Mouse (Mus musculus) monocyte, adult 5-6 weeks (primary cell): Measurements from ENCODE around the gene Sirt4. TPM values are rescaled to one million over a fixed set of nuclear protein-coding genes. Genes with fewer than 3 reads are reported as not detected.
"Not testable (repeated sequence)": the region's sequence is repeated elsewhere in the genome, so short reads cannot be mapped to it uniquely, and the experiment has no call there.

Experiments
- ATAC-seq: fragments of 153-309, 156-312 bp; replicated peaks from 2 replicates; pipeline ENCODE4 v1.8.0; 2017; ENCODE audit warnings: mild to moderate bottlenecking; ENCODE audit not compliant: low TSS enrichment, insufficient number of reproducible peaks, severe bottlenecking, poor library complexity, low FRiP score
- total RNA-seq: library from RNA; stranded (forward); fragments of 200-1000, 200-491, 200-594 nt; gene quantifications from 3 replicates; pipeline ENCODE4 v1.2.3, GENCODE M21; 2017

Sirt4 gene
- 5.2 to 10.7 TPM (median 7.8 TPM) in 3 replicates for total RNA-seq

DNA sequence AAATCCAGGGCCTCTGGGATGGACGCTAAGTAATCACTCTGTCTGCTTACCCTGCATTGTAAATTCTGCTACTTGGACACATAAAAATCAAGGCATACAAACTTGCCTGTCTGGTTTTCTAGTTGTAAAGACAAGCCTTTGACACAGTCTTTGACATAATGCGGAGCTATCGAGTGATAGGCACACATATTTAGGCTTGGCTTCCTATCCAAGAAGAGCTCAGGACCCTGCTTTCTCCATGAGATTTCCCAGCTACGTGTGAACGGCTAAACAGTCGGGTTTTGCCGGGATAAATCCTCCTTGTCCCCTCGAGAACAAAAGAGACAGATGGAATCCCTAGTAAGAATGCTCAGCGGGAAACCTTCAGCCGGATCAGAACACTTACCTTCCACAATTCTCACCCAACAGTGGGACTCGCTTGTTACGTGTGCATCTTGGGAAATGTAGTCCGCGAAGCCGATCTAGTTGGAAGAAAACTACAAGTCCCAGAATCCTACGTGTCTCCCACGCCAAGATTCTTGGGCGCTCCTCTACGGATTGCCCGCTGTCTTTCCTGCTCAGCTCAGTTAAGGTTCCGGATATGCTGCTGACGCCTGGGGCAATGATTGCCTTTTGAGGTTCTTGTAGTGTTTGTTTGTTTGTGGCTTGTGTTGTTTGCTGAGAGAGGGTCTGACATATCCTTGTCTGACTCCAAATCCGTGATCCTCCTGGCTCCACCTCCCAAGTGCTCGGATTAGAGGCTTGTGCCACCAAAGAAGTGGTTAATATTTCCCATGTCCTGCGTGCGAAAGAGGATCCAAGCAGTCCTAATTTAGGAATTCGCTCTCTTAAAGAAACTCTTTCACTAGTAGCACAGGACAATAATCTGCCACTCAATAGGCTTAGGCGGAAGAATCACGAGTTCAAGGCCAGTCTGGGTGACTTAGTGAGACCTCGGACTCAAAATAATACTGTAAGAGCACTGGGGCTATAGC lies at the start of gene Sirt4:
Gene Sirt4 (minus strand): TSS at position 779 of the 974 bp plus-strand sequence.
- peak; percentile 93 for ATAC-seq

DNA sequence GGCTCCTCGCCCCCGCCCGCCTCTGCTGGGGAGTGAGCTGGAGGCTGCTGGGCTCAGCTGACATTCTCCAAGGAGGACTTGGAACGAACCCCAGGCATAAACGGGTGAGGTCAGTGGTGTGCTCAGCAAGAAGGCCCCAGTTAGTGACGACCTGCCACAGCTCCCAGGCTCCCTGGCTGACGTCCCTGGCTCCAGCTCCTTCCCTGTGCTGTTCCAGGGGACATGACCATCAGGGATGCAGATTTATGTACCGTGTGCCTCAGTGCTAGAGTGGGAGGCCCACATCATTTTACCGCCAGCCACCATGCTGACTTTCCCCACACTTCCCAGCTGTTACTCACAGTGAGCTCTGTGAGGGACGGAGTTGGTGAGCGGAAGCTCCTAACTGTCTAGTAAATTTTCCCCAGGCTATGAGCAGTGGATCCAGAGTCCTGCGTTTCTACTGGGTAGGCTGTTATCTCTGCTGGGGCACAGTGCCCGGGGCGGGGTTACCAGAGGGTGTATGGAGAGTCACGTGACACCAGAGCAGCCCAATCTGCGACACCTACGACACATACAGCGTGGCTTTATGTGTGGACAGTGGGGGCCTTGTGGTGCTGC lies 47.2 kb upstream of the Sirt4 start:
- no peak for ATAC-seq

GRCm38 (mm10) chr5:115530447-115530809 lies 45.9 kb upstream of the Sirt4 start:
- ATAC-seq = no peak

DNA sequence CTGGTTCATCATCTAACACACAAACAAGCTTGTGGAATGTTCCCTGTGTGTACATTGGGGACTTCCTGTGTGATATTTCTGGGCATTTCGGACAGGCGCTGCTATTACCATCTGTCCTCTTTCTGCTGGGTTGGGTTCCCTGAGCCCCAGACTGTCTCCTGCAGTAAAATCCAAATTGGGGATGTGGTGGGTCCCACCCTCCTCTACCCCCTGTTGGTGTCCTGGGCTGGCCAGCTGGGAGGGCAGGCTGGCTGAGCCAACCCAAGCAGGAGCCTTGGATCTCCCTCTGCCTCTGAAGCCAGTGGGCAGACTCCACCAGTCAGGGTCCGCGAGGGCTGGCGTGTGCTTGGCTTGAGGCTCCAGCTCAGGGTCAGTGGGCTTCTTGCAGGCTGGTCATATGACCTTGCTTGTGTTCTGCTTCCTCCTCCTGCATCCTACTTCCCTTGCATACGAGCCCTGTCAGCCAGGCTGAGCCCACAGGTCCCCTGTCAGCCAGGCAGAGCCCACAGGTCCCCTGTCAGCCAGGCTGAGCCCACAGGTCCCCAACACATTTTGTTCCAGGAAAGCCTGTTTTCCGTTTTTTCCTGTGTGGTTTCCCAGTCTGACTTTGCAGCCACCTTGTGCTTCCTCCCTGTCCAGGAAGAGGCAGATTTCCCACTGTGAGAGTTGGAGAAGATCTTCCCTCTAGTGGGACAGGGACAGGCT lies 45.4 kb upstream of the Sirt4 start:
- peak; percentile 33 for ATAC-seq

DNA sequence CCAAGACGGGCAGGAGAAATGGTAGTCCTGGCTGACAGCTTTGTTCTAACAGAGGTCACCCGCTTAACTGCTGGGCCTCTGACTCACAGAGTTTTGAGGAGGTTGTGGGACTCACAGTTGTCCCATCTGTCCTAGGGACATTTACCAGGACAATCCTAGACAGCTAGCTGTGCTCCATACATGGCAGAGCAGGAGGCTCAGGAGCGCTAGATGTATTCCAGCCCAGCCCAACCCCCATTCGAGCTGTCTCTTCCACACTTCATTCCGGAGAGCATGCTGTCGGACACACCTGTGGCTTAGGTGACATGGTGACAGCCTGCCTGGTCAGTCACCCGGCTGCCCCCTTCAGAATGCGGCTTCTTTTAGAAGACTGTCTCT lies 44.8 kb upstream of the Sirt4 start:
- no peak for ATAC-seq

- no peak for ATAC-seq
Observed at GRCm38 (mm10) chr5:115528128-115528527, 43.6 kb upstream of the Sirt4 start.

DNA sequence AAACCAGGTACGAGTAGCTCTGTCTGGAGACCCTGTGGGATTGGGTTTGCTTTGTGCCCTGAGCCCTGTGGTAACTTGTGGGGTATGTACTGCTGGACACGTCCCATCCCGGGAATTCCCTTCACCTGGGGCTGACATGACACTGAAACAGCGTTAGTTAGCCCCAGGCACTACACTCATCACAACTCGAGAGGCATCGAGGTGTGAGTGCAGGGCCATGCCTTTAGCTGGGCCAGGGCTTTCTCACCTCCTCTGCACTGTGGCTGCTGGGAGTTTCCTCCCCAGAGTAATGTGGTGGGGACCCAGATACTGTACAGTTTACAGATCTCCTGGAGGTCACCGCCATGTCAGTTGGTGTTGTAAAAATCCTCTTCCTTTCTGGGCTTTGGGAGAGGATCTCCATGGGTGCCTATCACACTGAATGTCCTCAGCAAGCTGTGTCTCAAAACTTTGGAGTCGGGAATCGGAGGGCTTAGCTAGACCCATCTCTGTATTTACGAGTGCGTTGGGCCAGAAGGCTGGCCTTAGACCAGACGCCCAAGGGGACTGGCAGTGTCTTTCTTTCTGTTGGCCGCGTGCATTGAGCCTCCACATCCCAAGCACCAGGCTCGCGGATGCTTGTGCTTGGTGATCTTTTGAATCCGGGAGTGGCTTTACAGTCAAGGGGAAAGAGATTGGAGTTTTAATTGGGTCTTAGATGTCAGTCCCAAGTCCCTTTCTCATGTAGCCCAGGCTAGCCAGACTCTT lies 42.1 kb upstream of the Sirt4 start:
- no peak for ATAC-seq

GRCm38 (mm10) chr5:115525943-115526342 lies 41.4 kb upstream of the Sirt4 start:
- ATAC-seq = no peak

- no peak for ATAC-seq
Observed at GRCm38 (mm10) chr5:115525416-115525815, 40.9 kb upstream of the Sirt4 start.

GRCm38 (mm10) chr5:115524471-115524870 lies 39.9 kb upstream of the Sirt4 start:
- no peak for ATAC-seq

- ATAC-seq = no peak
Observed at GRCm38 (mm10) chr5:115523971-115524370, 39.4 kb upstream of the Sirt4 start.

GRCm38 (mm10) chr5:115522981-115523499 lies 38.5 kb upstream of the Sirt4 start:
- ATAC-seq = no peak

- no peak for ATAC-seq
Observed at GRCm38 (mm10) chr5:115522531-115522930, 38.0 kb upstream of the Sirt4 start.

- peak; percentile 73 for ATAC-seq
Observed at GRCm38 (mm10) chr5:115521553-115522461, 37.3 kb upstream of the Sirt4 start.

GRCm38 (mm10) chr5:115520325-115520869 lies 35.9 kb upstream of the Sirt4 start:
- no peak for ATAC-seq

DNA sequence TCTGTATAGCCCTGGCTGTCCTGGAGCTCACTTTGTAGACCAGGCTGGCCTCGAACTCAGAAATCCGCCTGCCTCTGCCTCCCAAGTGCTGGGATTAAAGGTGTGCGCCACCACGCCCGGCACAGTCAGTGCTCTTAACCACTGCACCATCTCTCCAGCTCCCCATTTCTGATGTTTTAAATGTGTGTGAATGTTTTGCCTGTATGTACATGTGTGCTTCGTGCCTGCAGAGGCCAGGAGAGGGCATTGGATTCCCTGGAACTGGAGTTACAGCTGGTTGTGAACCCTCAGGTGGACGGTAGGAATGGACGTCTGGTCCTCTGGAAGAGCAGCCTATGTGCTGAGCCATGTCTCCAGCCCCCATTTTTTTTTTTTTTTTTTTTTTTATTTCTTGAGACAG lies 33.7 kb upstream of the Sirt4 start:
- not testable (repeated sequence) for ATAC-seq

DNA sequence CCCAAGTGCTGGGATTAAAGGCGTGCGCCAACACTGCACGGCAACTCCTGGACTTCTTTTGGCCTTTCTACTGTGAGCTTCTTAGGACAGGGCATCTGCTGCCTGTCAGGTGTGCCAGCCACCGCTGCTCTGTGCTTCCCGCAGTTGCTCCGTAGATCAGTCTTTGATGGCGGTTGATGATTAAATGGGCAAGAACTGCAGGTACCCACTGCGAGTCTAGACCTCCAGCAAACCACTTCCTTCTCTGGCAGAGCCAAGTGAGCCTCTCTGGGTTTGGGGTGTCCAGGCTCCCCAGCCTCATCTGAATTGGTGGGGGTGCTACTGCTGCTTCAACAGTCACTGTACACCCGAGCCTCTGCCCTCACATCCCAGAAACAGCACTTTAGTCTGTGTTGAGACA lies 33.0 kb upstream of the Sirt4 start:
- no peak for ATAC-seq
